14 mouse cellular contexts compared by ENCODE assay signal in genomic region chr17:3248875-3249274, GRCm38 (mm10).
DNase-seq lines count a peak whose midpoint lies in the region; ATAC-seq and TF ChIP-seq lines count a peak whose summit lies in the region.
"Had no signal": no experiment of that assay in that cellular context is flagged by ENCODE, and none has a peak within 500 bp of the region (broad histone marks: within the 10 kb centered on the region; RNA-seq: fewer than 3 reads in every experiment).

No protein-coding gene starts in this region.

- H3K27ac ChIP-seq in heart, adult 2 months: peak overlapping the region; percentile 18
- 0 out of 2 replicates have a peak overlapping the region, but pooled peaks have one; percentile 8 for H3K27ac ChIP-seq in hindbrain, postnatal 0 days
- no peak overlapping the region for H3K27ac ChIP-seq in embryonic facial prominence, embryonic 10.5 days (replicated peaks)
- H3K27ac ChIP-seq: embryonic facial prominence, embryonic 12.5 days; liver, embryonic 15.5 days; neural tube, embryonic 12.5 days had no signal

- ATAC-seq in hindbrain, postnatal 0 days: no peak

- H3K9me3 ChIP-seq in hindbrain, postnatal 0 days (ENCODE audit: low read length): no peaks in the 10 kb centered on the region
- H3K9me3 ChIP-seq in embryonic facial prominence, embryonic 10.5 days: no peaks in the 10 kb centered on the region
- H3K9me3 ChIP-seq: embryonic facial prominence, embryonic 12.5 days; liver, embryonic 15.5 days; neural tube, embryonic 12.5 days had no signal

- TF ChIP-seq POLR2A in heart, adult 2 months (IDR thresholded peaks at IDR 0.05; ENCODE audit: insufficient read depth, low read depth, low read length): no peak

- H3K27me3 ChIP-seq in heart, adult 2 months (ENCODE audit: control insufficient read depth, insufficient read depth, low read length): no peaks in the 10 kb centered on the region
- no peaks in the 10 kb centered on the region for H3K27me3 ChIP-seq in hindbrain, postnatal 0 days (ENCODE audit: insufficient read depth, low read length)
- no peaks in the 10 kb centered on the region for H3K27me3 ChIP-seq in embryonic facial prominence, embryonic 10.5 days (replicated peaks; ENCODE audit: low read depth, poor library complexity, severe bottlenecking)
- H3K27me3 ChIP-seq: embryonic facial prominence, embryonic 12.5 days; liver, embryonic 15.5 days; neural tube, embryonic 12.5 days had no signal

- H3K79me2 ChIP-seq in heart, adult 2 months (replicated peaks; ENCODE audit: control insufficient read depth, insufficient read depth, low read length): no peaks in the 10 kb centered on the region

- H3K36me3 ChIP-seq in heart, adult 2 months (ENCODE audit: control insufficient read depth, insufficient read depth, low read length): no peaks in the 10 kb centered on the region
- H3K36me3 ChIP-seq in hindbrain, postnatal 0 days (ENCODE audit: insufficient read depth, low read length): no peaks in the 10 kb centered on the region
- peaks cover 12% of the 10 kb centered on the region; the same call in 1 of the 2 replicates for H3K36me3 ChIP-seq in embryonic facial prominence, embryonic 10.5 days (replicated peaks)
- H3K36me3 ChIP-seq: embryonic facial prominence, embryonic 12.5 days; liver, embryonic 15.5 days; neural tube, embryonic 12.5 days had no signal

- no peak overlapping the region for H3K9ac ChIP-seq in heart, adult 2 months (ENCODE audit: low read depth, low read length)
- no peak overlapping the region for H3K9ac ChIP-seq in hindbrain, postnatal 0 days (replicated peaks; ENCODE audit: low read length)
- H3K9ac ChIP-seq: embryonic facial prominence, embryonic 12.5 days; liver, embryonic 15.5 days; neural tube, embryonic 12.5 days had no signal

- no peak for TF ChIP-seq CTCF in heart, adult 2 months (IDR thresholded peaks at IDR 0.05)
- TF ChIP-seq CTCF in hindbrain, postnatal 0 days (IDR thresholded peaks at IDR 0.05; ENCODE audit: low read depth): no peak

- peaks cover 11% of the 10 kb centered on the region for H3K4me1 ChIP-seq in heart, adult 2 months (ENCODE audit: control insufficient read depth, insufficient read depth, low read length)
- H3K4me1 ChIP-seq in hindbrain, postnatal 0 days (ENCODE audit: insufficient read depth, low read length): peaks cover 45% of the 10 kb centered on the region
- peaks cover 14% of the 10 kb centered on the region for H3K4me1 ChIP-seq in embryonic facial prominence, embryonic 10.5 days
- H3K4me1 ChIP-seq: embryonic facial prominence, embryonic 12.5 days had no signal

- intact Hi-C loops in heart, adult 2 months (cut with DNase I): no loop called here

- no peak for TF ChIP-seq EP300 in heart, adult 2 months (IDR thresholded peaks at IDR 0.05; ENCODE audit: insufficient read depth, low read depth, low read length)

- no peak overlapping the region for H3K4me3 ChIP-seq in heart, adult 2 months
- H3K4me3 ChIP-seq in hindbrain, postnatal 0 days (ENCODE audit: low read length): no peak overlapping the region
- H3K4me3 ChIP-seq in embryonic facial prominence, embryonic 10.5 days: no peak overlapping the region
- H3K4me3 ChIP-seq: embryonic facial prominence, embryonic 12.5 days; liver, embryonic 15.5 days; neural tube, embryonic 12.5 days had no signal

- no peak for DNase-seq in heart, adult 2 months
- DNase-seq in heart, adult 8-10 months (ENCODE audit: low spot score): no peak
- peak; percentile 62 for DNase-seq in right cerebral cortex, adult 18-20 months
- DNase-seq in right cerebral cortex, postnatal 4 days: no peak
- no peak for DNase-seq in hindbrain, postnatal 0 days (ENCODE audit: low spot score)
- DNase-seq in telencephalon, adult 2 months (ENCODE audit: low read depth, low spot score): peak; percentile 78
- no peak for DNase-seq in embryonic facial prominence, embryonic 10.5 days (ENCODE audit: low spot score)
- no peak for DNase-seq in adrenal gland, adult 8-10 months
- DNase-seq: adrenal gland, adult 2 months; cerebellum, adult 8-10 months; kidney, adult 18-20 months had no signal

- H3K4me2 ChIP-seq in hindbrain, postnatal 0 days (ENCODE audit: low read depth, low read length): no peak overlapping the region
- H3K4me2 ChIP-seq: embryonic facial prominence, embryonic 12.5 days; liver, embryonic 15.5 days; neural tube, embryonic 12.5 days had no signal

- 29% methylated on average over 6 of the region's 6 CpGs for WGBS in heart, adult 2 months
- WGBS in hindbrain, postnatal 0 days: 35% methylated on average over 6 of the region's 6 CpGs
- 90% methylated on average over 6 of the region's 6 CpGs for WGBS in embryonic facial prominence, embryonic 10.5 days

Comparison
In these comparisons a context has a peak if more than half of its experiments do, and no peak if none do; other contexts are left out.
1. DNase-seq: peak in right cerebral cortex, adult 18-20 months (single experiment) and telencephalon, adult 2 months (single experiment); none in heart, adult 2 months (0 of 2), heart, adult 8-10 months (single experiment), right cerebral cortex, postnatal 4 days (single experiment), hindbrain, postnatal 0 days (single experiment), embryonic facial prominence, embryonic 10.5 days (single experiment) and adrenal gland, adult 8-10 months (single experiment).